Mouse (Mus musculus): ENCODE measurements at regions not wholly inside any gene's neighbourhood (a gene's known extent, or its start where the extent isn't known, plus 50 kb on each side); places are given as distances from the start of the nearest gene placed in this dataset.

- Histone ChIP-seq H3K4me1 (no peaks in the 10 kb centered on the region), H3K9ac (no peak overlapping the region), H3K4me2 (no peak overlapping the region), H3K27me3 (no peaks in the 10 kb centered on the region), H3K4me3 (no peak overlapping the region), H3K27ac (no peak overlapping the region), H3K9me3 (no peaks in the 10 kb centered on the region), H3K36me3 (no peaks in the 10 kb centered on the region)
- WGBS = 90% methylated on average over 8 of the region's 8 CpGs
- no peak for ATAC-seq (ENCODE audit: insufficient number of reproducible peaks, insufficient read depth, low FRiP score, low TSS enrichment, low read depth)
Observed at GRCm38 (mm10) chr1:190500106-190500505, 329.6 kb upstream of the Prox1 start.

GRCm38 (mm10) chr1:190497474-190497873 is 327.0 kb upstream of the Prox1 start:
- H3K27ac ChIP-seq = no peak overlapping the region
- no peaks in the 10 kb centered on the region for H3K36me3 ChIP-seq
- 88% methylated on average over 4 of the region's 4 CpGs for WGBS
- H3K27me3 ChIP-seq = no peaks in the 10 kb centered on the region
- no peaks in the 10 kb centered on the region for H3K4me1 ChIP-seq
- H3K4me2 ChIP-seq = no peak overlapping the region
- no peak overlapping the region for H3K9ac ChIP-seq
- no peak overlapping the region for H3K4me3 ChIP-seq
- H3K9me3 ChIP-seq = no peaks in the 10 kb centered on the region
- no peak for ATAC-seq (ENCODE audit: insufficient number of reproducible peaks, insufficient read depth, low FRiP score, low TSS enrichment, low read depth)

DNA sequence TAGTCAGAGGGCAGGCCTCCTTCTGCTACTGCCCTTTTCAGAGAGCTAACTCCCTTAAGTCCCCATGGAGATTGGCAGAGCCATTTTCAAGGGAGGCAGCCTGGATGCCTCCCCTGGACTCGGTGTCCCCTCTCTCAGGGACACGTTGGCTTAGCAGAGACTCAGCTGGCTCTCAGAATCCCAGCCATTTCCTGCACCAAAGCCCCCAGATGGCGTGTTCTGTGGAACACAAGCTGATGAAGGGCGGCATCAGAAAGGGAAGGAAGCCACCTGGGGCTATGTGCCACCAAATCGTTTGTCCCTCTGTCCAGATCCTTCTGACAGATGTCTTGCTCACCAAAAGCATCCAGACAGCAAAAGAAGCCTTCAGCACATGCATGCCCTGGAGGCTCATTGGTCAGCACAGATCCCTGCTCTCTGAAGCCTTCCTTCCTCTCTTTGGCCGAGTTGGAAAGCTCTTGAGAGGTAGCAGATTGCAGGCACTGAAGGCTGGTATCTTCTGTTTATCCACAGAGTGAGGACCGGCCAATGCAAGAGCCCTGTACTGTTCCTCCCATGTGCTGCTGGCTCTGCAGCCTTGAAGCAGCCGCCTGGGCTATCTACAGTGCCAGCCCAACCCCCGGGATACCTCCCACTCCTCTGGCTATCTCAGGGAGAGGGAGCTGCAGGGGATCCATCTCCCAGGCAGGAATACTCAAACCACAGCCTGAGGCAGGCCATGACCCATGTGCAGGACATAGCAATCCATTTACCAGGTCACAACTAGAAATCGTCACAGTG is 325.4 kb upstream of the Prox1 start:
- Histone ChIP-seq H3K4me3 (no peak overlapping the region), H3K4me1 (no peaks in the 10 kb centered on the region), H3K27me3 (no peaks in the 10 kb centered on the region), H3K4me2 (no peak overlapping the region), H3K36me3 (no peaks in the 10 kb centered on the region), H3K9ac (no peak overlapping the region), H3K27ac (no peak overlapping the region), H3K9me3 (no peaks in the 10 kb centered on the region)
- ATAC-seq (ENCODE audit: insufficient number of reproducible peaks, insufficient read depth, low FRiP score, low TSS enrichment, low read depth) = no peak
- 56% methylated on average over 10 of the region's 10 CpGs for WGBS

DNA sequence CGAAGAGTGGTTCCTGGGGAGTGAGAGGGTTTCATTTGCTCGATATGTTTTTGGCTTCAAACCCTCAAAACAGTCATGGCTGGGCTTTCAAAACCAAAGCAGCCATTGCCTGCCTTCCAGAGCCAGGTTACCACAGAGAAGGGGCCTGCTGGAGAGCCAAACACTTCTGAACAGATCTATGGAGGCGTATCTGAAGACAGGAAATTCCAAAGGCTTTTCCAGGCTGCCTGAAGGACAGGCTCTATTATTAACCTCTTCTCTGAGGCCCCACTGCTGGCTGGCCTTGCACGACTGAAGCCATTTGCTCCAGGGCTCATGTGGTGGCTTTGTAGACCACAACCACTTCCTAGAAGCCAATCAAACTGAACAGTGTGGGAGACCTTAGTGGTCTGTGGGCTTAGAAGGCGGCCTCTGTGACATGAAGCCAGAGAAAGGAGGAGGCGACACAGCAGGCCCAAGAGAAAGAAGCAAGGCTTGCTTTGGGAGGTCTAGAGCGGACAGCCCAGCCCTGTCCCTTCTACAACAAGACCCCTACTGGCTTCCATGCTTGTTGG is 316.1 kb upstream of the Prox1 start:
- Histone ChIP-seq H3K4me3 (no peak overlapping the region), H3K27ac (no peak overlapping the region), H3K36me3 (no peaks in the 10 kb centered on the region), H3K4me2 (no peak overlapping the region), H3K9me3 (no peaks in the 10 kb centered on the region), H3K27me3 (no peaks in the 10 kb centered on the region), H3K9ac (no peak overlapping the region), H3K4me1 (no peaks in the 10 kb centered on the region)
- 0 out of 2 replicates have a peak, but pooled peaks have one; percentile 15 for ATAC-seq (ENCODE audit: insufficient number of reproducible peaks, insufficient read depth, low FRiP score, low TSS enrichment, low read depth)
- WGBS = 61% methylated on average over 7 of the region's 7 CpGs

DNA sequence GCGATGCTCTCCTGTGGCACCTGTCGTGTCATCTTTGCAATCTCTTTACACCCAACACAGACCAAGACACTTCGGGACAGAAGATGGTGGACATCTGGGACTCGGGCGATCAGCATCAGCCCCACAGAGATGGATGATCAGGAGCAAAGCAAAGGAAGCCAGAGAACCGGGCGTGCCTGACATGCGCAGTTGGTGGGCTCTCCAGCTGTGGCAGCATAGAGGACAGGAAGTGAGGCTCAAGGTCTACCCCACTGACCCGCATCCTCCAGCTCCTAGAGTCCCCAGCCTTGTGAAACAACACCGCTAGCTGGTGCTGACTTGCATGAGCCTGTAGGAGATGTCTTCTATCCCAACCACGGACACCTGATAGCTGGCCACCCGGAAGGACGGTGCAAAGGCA is 312.9 kb upstream of the Prox1 start:
- no peaks in the 10 kb centered on the region for H3K36me3 ChIP-seq
- H3K4me3 ChIP-seq = no peak overlapping the region
- no peaks in the 10 kb centered on the region for H3K27me3 ChIP-seq
- no peaks in the 10 kb centered on the region for H3K9me3 ChIP-seq
- H3K27ac ChIP-seq = no peak overlapping the region
- H3K9ac ChIP-seq = no peak overlapping the region
- 88% methylated on average over 13 of the region's 13 CpGs for WGBS
- H3K4me2 ChIP-seq = no peak overlapping the region
- no peak for ATAC-seq (ENCODE audit: insufficient number of reproducible peaks, insufficient read depth, low FRiP score, low TSS enrichment, low read depth)
- no peaks in the 10 kb centered on the region for H3K4me1 ChIP-seq

GRCm38 (mm10) chr1:190481071-190481470 is 310.6 kb upstream of the Prox1 start:
- Histone ChIP-seq H3K9me3 (no peaks in the 10 kb centered on the region), H3K4me3 (no peak overlapping the region), H3K9ac (no peak overlapping the region), H3K27me3 (no peaks in the 10 kb centered on the region), H3K4me2 (no peak overlapping the region), H3K27ac (no peak overlapping the region), H3K36me3 (no peaks in the 10 kb centered on the region), H3K4me1 (no peaks in the 10 kb centered on the region)
- ATAC-seq (ENCODE audit: insufficient number of reproducible peaks, insufficient read depth, low FRiP score, low TSS enrichment, low read depth) = no peak
- 67% methylated on average over 11 of the region's 11 CpGs for WGBS

- Histone ChIP-seq H3K36me3 (no peaks in the 10 kb centered on the region), H3K27ac (no peak overlapping the region), H3K27me3 (no peaks in the 10 kb centered on the region), H3K4me2 (no peak overlapping the region), H3K4me1 (no peaks in the 10 kb centered on the region), H3K9ac (no peak overlapping the region), H3K4me3 (no peak overlapping the region), H3K9me3 (no peaks in the 10 kb centered on the region)
- ATAC-seq (ENCODE audit: insufficient number of reproducible peaks, insufficient read depth, low FRiP score, low TSS enrichment, low read depth) = no peak
- WGBS = 65% methylated on average over 9 of the region's 9 CpGs
Observed at GRCm38 (mm10) chr1:190480601-190481000, 310.1 kb upstream of the Prox1 start.

- H3K27me3 ChIP-seq = no peaks in the 10 kb centered on the region
- no peaks in the 10 kb centered on the region for H3K9me3 ChIP-seq
- H3K4me1 ChIP-seq = no peaks in the 10 kb centered on the region
- H3K4me3 ChIP-seq = no peak overlapping the region
- H3K27ac ChIP-seq = no peak overlapping the region
- no peak for ATAC-seq (ENCODE audit: insufficient number of reproducible peaks, insufficient read depth, low FRiP score, low TSS enrichment, low read depth)
- no peak overlapping the region for H3K4me2 ChIP-seq
- no peaks in the 10 kb centered on the region for H3K36me3 ChIP-seq
- 87% methylated on average over 8 of the region's 8 CpGs for WGBS
- H3K9ac ChIP-seq = no peak overlapping the region
Observed at GRCm38 (mm10) chr1:190472761-190473160, 302.2 kb upstream of the Prox1 start.

GRCm38 (mm10) chr1:190470336-190470735 is 299.8 kb upstream of the Prox1 start:
- ATAC-seq (ENCODE audit: insufficient number of reproducible peaks, insufficient read depth, low FRiP score, low TSS enrichment, low read depth) = no peak
- Histone ChIP-seq H3K4me3 (no peak overlapping the region), H3K9me3 (no peaks in the 10 kb centered on the region), H3K36me3 (no peaks in the 10 kb centered on the region), H3K27me3 (no peaks in the 10 kb centered on the region), H3K4me1 (no peaks in the 10 kb centered on the region), H3K4me2 (no peak overlapping the region), H3K9ac (no peak overlapping the region), H3K27ac (no peak overlapping the region)
- 81% methylated on average over 9 of the region's 9 CpGs for WGBS

DNA sequence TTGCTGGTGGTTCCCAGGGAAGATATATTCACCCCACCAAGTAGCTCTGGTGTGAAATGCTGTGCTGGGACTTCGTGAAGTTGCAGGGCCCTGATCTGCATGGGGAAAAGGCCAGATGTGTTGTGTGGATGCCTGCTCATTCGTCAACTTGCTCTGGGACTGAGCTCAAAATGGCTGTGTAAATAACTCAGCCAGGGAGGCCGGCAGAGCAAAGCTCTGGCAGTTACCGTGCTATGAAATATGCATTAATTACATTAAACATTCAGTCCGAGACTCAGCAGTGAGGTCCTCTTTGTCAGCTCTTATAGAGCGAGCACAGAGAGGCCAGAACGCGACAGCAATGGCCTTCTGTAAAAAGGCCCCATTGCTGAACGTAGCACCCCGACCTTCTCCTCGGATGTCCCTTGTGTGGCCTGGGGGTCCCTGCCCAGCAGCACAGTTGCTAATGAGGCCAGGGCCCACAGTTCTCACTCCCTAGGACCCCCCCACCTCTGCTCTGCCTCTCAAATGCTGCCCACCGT is 287.1 kb upstream of the Prox1 start:
- H3K27ac ChIP-seq = no peak overlapping the region
- no peak overlapping the region for H3K9ac ChIP-seq
- no peaks in the 10 kb centered on the region for H3K4me1 ChIP-seq
- ATAC-seq (ENCODE audit: insufficient number of reproducible peaks, insufficient read depth, low FRiP score, low TSS enrichment, low read depth) = no peak
- no peaks in the 10 kb centered on the region for H3K36me3 ChIP-seq
- no peak overlapping the region for H3K4me2 ChIP-seq
- no peaks in the 10 kb centered on the region for H3K27me3 ChIP-seq
- 78% methylated on average over 12 of the region's 12 CpGs for WGBS
- no peak overlapping the region for H3K4me3 ChIP-seq
- no peaks in the 10 kb centered on the region for H3K9me3 ChIP-seq

- Histone ChIP-seq H3K27ac (no peak overlapping the region), H3K4me2 (no peak overlapping the region), H3K27me3 (no peaks in the 10 kb centered on the region), H3K4me1 (no peaks in the 10 kb centered on the region), H3K9me3 (no peaks in the 10 kb centered on the region), H3K9ac (no peak overlapping the region), H3K4me3 (no peak overlapping the region), H3K36me3 (no peaks in the 10 kb centered on the region)
- 89% methylated on average over 10 of the region's 10 CpGs for WGBS
- ATAC-seq (ENCODE audit: insufficient number of reproducible peaks, insufficient read depth, low FRiP score, low TSS enrichment, low read depth) = no peak
Observed at GRCm38 (mm10) chr1:190453549-190453948, 283.0 kb upstream of the Prox1 start.

DNA sequence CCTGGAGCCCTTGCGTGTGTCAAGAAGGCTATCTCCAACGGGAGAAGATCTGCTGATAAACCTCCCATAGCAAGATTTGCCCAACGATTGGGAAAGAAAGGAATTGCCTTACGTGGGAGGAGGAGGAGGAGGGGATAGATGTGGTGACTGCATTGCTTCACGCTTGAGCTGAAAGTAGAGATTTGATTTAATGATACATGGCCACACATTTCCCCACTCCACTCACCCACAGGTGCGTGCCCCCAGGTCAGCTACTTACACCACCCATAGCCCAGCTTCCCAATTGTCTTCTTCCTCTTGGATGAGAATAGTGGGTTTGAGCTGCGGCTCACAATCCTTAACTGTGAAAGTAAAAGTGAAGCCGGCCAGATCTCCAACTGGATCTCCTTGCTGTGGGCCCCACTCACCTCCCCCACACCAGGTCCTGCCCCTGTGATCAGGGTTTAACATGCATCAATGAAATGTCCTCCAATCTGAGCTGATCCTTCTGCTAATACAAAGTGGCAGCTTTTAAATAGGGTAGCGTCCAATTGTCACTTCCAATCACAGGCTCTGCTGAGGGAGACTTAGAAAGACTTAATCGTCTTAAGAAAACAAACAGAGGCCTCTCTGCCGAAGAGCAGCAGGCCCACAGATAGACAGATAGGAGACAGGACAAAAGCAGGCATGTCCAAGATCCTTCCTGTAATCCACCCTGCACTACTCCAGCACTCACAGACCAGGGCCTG is 281.8 kb upstream of the Prox1 start:
- no peak for ATAC-seq (ENCODE audit: insufficient number of reproducible peaks, insufficient read depth, low FRiP score, low TSS enrichment, low read depth)
- H3K36me3 ChIP-seq = no peaks in the 10 kb centered on the region
- no peaks in the 10 kb centered on the region for H3K4me1 ChIP-seq
- H3K9me3 ChIP-seq = no peaks in the 10 kb centered on the region
- H3K9ac ChIP-seq = no peak overlapping the region
- 61% methylated on average over 11 of the region's 11 CpGs for WGBS
- H3K4me3 ChIP-seq = no peak overlapping the region
- peaks cover 11% of the 10 kb centered on the region for H3K27me3 ChIP-seq
- no peak overlapping the region for H3K4me2 ChIP-seq
- no peak overlapping the region for H3K27ac ChIP-seq

All from embryonic facial prominence, embryonic 13.5 days (tissue).